Mouse (Mus musculus) heart, adult 2 months (tissue): ENCODE measurements around the gene Kxd1.

Source experiments
- CTCF ChIP-seq: fragments of 200-600 bp; IDR thresholded peaks from 2 replicates; pipeline ENCODE4 v1.8.1; 2022; ENCODE audit warnings: antibody characterized with exemption, mild to moderate bottlenecking, moderate library complexity
- POLR2A ChIP-seq: fragments of 200-500 bp; IDR thresholded peaks from 2 replicates; pipeline ENCODE4 v1.6.1; 2011; ENCODE audit warnings: mild to moderate bottlenecking, low read depth, low read length, control low read depth; ENCODE audit not compliant: insufficient read depth

- TF ChIP-seq POLR2A (no peak), CTCF (no peak)
Measured at GRCm38 (mm10) chr8:70551558-70552161, 23.9 kb upstream of the Kxd1 start.
